Mouse (Mus musculus): Measurements from ENCODE around the gene Rfesd. TPM values are rescaled to one million over a fixed set of nuclear protein-coding genes. Genes with fewer than 3 reads are reported as not detected.

The Rfesd gene
- polyA plus RNA-seq (2014; fragmentation: Nextera tagmentation; extraction: Ambion mirVana): 24.6 and 28.8 TPM in 2 replicates

- Histone ChIP-seq H3K4me2 (peak within 1 kb of the TSS; percentile 77), H3K9ac (ENCODE audit: low read depth, low read length) (peak within 1 kb of the TSS; percentile 94), H3K4me1 (ENCODE audit: control insufficient read depth, insufficient read depth, low read length) (peaks cover 3% of the 10 kb centered on the region), H3K36me3 (ENCODE audit: control insufficient read depth, insufficient read depth, low read length) (no peaks in the 10 kb centered on the region), H3K4me3 (ENCODE audit: low read depth, low read length) (peak within 1 kb of the TSS; percentile 77), H3K9me3 (replicated peaks; ENCODE audit: control insufficient read depth, low read length) (no peaks in the 10 kb centered on the region), H3K27me3 (ENCODE audit: control insufficient read depth, insufficient read depth, low read length) (no peaks in the 10 kb centered on the region), H3K27ac (ENCODE audit: low read depth, low read length) (peak within 1 kb of the TSS; percentile 94)
- 1% methylated on average over 50 of the region's 50 CpGs for WGBS (ENCODE audit: insufficient replicate concordance)
- ATAC-seq (replicated peaks; ENCODE audit: insufficient number of reproducible peaks, low FRiP score, low TSS enrichment): peak; percentile 99
These were observed at the start of gene Rfesd for GRCm38 (mm10) chr13:76017974-76018843. Rfesd (minus strand) TSS chr13:76018719.

- Histone ChIP-seq H3K27me3 (ENCODE audit: control insufficient read depth, insufficient read depth, low read length) (no peaks in the 10 kb centered on the region), H3K9ac (ENCODE audit: low read depth, low read length) (no peak overlapping the region), H3K4me3 (ENCODE audit: low read depth, low read length) (no peak overlapping the region), H3K4me2 (no peak overlapping the region), H3K9me3 (replicated peaks; ENCODE audit: control insufficient read depth, low read length) (no peaks in the 10 kb centered on the region), H3K27ac (ENCODE audit: low read depth, low read length) (no peak overlapping the region), H3K36me3 (ENCODE audit: control insufficient read depth, insufficient read depth, low read length) (no peaks in the 10 kb centered on the region), H3K4me1 (ENCODE audit: control insufficient read depth, insufficient read depth, low read length) (no peaks in the 10 kb centered on the region)
- 78% methylated on average over 13 of the region's 13 CpGs for WGBS (ENCODE audit: insufficient replicate concordance)
- ATAC-seq (replicated peaks; ENCODE audit: insufficient number of reproducible peaks, low FRiP score, low TSS enrichment): no peak
These were observed 45.9 kb upstream of the Rfesd start for GRCm38 (mm10) chr13:76064363-76064945.

- H3K9ac ChIP-seq (ENCODE audit: low read depth, low read length): no peak overlapping the region
- H3K4me2 ChIP-seq: no peak overlapping the region
- 90% methylated on average over 4 of the region's 4 CpGs for WGBS (ENCODE audit: insufficient replicate concordance)
- ATAC-seq (replicated peaks; ENCODE audit: insufficient number of reproducible peaks, low FRiP score, low TSS enrichment): no peak
- H3K36me3 ChIP-seq (ENCODE audit: control insufficient read depth, insufficient read depth, low read length): no peaks in the 10 kb centered on the region
- H3K9me3 ChIP-seq (replicated peaks; ENCODE audit: control insufficient read depth, low read length): no peaks in the 10 kb centered on the region
- no peak overlapping the region for H3K27ac ChIP-seq (ENCODE audit: low read depth, low read length)
- H3K4me3 ChIP-seq (ENCODE audit: low read depth, low read length): no peak overlapping the region
- H3K27me3 ChIP-seq (ENCODE audit: control insufficient read depth, insufficient read depth, low read length): no peaks in the 10 kb centered on the region
- no peaks in the 10 kb centered on the region for H3K4me1 ChIP-seq (ENCODE audit: control insufficient read depth, insufficient read depth, low read length)
These were observed 45.0 kb upstream of the Rfesd start for GRCm38 (mm10) chr13:76063548-76063947.

DNA sequence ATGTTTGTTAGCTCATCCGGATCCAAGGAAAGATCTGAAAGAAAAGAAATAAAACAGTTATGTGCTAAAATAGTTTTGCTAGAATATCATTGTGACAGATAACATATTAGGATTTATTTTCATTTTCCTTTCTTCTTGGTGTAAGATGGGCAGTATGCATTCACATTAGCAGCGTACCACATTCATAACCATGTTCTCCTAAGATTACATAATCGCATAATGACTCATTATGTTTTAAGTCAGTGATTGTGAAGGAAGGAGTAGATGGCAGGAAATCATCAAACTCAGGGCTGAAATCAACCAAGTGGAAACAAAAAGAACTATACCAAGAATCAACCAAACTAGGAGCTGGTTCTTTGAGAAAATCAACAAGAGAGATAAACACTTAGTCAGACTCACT, 44.0 kb upstream of the Rfesd start:
- 88% methylated on average over 3 of the region's 3 CpGs for WGBS (ENCODE audit: insufficient replicate concordance)
- Histone ChIP-seq H3K27ac (ENCODE audit: low read depth, low read length) (no peak overlapping the region), H3K4me1 (ENCODE audit: control insufficient read depth, insufficient read depth, low read length) (no peaks in the 10 kb centered on the region), H3K9me3 (replicated peaks; ENCODE audit: control insufficient read depth, low read length) (no peaks in the 10 kb centered on the region), H3K4me3 (ENCODE audit: low read depth, low read length) (no peak overlapping the region), H3K4me2 (no peak overlapping the region), H3K9ac (ENCODE audit: low read depth, low read length) (no peak overlapping the region), H3K36me3 (ENCODE audit: control insufficient read depth, insufficient read depth, low read length) (no peaks in the 10 kb centered on the region), H3K27me3 (ENCODE audit: control insufficient read depth, insufficient read depth, low read length) (peaks cover 5% of the 10 kb centered on the region)
- ATAC-seq (replicated peaks; ENCODE audit: insufficient number of reproducible peaks, low FRiP score, low TSS enrichment): no peak

DNA sequence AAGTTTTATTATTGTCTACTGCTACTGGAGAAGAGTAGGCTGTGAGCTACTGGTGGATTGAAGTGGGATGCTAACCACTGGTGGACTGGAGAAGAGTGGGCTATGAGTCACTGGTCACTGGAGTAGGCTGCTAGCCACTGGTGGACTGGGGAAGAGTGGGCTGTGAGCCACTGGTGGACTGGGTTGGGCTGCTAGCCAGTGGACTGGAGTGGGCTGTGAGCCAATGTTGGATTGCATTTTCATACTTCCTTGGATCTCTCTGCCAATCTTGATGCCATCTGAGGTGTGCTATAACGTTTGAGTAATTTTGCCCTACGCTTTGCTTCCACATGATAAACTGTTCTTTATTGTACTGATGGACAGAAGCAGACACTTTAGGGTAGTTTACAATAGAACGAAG, 43.6 kb upstream of the Rfesd start:
- WGBS (ENCODE audit: insufficient replicate concordance): 76% methylated on average over 3 of the region's 3 CpGs
- no peaks in the 10 kb centered on the region for H3K36me3 ChIP-seq (ENCODE audit: control insufficient read depth, insufficient read depth, low read length)
- no peak for ATAC-seq (replicated peaks; ENCODE audit: insufficient number of reproducible peaks, low FRiP score, low TSS enrichment)

DNA sequence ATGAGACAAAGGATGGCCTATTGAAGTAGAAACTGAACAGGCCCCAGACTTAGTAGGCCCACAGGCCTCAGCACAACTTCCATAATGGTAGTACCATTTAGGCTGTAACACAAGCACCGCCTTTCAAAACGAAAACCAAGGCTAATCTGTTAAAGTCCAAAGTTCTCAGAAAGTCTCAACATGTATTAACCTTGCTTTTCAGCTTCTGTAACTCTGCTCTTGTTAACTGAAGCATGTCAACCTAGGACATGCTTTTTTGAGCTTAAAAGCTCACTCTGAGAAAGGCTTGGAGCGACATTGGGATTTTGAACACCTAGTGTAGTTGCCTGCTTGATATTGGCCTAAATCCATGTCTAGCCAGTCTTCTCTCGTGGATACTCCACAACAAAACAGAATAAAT, 41.1 kb upstream of the Rfesd start:
- ATAC-seq (replicated peaks; ENCODE audit: insufficient number of reproducible peaks, low FRiP score, low TSS enrichment): no peak
- Histone ChIP-seq H3K4me2 (no peak overlapping the region), H3K9me3 (replicated peaks; ENCODE audit: control insufficient read depth, low read length) (no peaks in the 10 kb centered on the region), H3K4me1 (ENCODE audit: control insufficient read depth, insufficient read depth, low read length) (peaks cover 4% of the 10 kb centered on the region; the same call in 1 of the 2 replicates), H3K36me3 (ENCODE audit: control insufficient read depth, insufficient read depth, low read length) (no peaks in the 10 kb centered on the region), H3K9ac (ENCODE audit: low read depth, low read length) (no peak overlapping the region), H3K27me3 (ENCODE audit: control insufficient read depth, insufficient read depth, low read length) (peaks cover 32% of the 10 kb centered on the region), H3K4me3 (ENCODE audit: low read depth, low read length) (no peak overlapping the region), H3K27ac (ENCODE audit: low read depth, low read length) (no peak overlapping the region)
- WGBS (ENCODE audit: insufficient replicate concordance): 92% methylated on average over 4 of the region's 4 CpGs

More for the DNA sequence above, 43.6 kb upstream of the Rfesd start:
- H3K9ac ChIP-seq (ENCODE audit: low read depth, low read length): no peak overlapping the region
- H3K4me3 ChIP-seq (ENCODE audit: low read depth, low read length): no peak overlapping the region
- H3K27me3 ChIP-seq (ENCODE audit: control insufficient read depth, insufficient read depth, low read length): peaks cover 10% of the 10 kb centered on the region
- H3K4me2 ChIP-seq: no peak overlapping the region
- no peaks in the 10 kb centered on the region for H3K4me1 ChIP-seq (ENCODE audit: control insufficient read depth, insufficient read depth, low read length)
- H3K27ac ChIP-seq (ENCODE audit: low read depth, low read length): no peak overlapping the region
- H3K9me3 ChIP-seq (replicated peaks; ENCODE audit: control insufficient read depth, low read length): no peaks in the 10 kb centered on the region

- no peaks in the 10 kb centered on the region for H3K9me3 ChIP-seq (replicated peaks; ENCODE audit: control insufficient read depth, low read length)
- H3K4me2 ChIP-seq: no peak overlapping the region; the same call in 1 of the 2 replicates
- no peak overlapping the region for H3K27ac ChIP-seq (ENCODE audit: low read depth, low read length)
- H3K36me3 ChIP-seq (ENCODE audit: control insufficient read depth, insufficient read depth, low read length): no peaks in the 10 kb centered on the region
- H3K9ac ChIP-seq (ENCODE audit: low read depth, low read length): no peak overlapping the region
- H3K4me3 ChIP-seq (ENCODE audit: low read depth, low read length): no peak overlapping the region
- 70% methylated on average over 10 of the region's 10 CpGs for WGBS (ENCODE audit: insufficient replicate concordance)
- peaks cover 4% of the 10 kb centered on the region; the same call in 1 of the 2 replicates for H3K4me1 ChIP-seq (ENCODE audit: control insufficient read depth, insufficient read depth, low read length)
- peaks cover 44% of the 10 kb centered on the region for H3K27me3 ChIP-seq (ENCODE audit: control insufficient read depth, insufficient read depth, low read length)
- no peak for ATAC-seq (replicated peaks; ENCODE audit: insufficient number of reproducible peaks, low FRiP score, low TSS enrichment)
These were observed 38.9 kb upstream of the Rfesd start for GRCm38 (mm10) chr13:76057267-76058069.

DNA sequence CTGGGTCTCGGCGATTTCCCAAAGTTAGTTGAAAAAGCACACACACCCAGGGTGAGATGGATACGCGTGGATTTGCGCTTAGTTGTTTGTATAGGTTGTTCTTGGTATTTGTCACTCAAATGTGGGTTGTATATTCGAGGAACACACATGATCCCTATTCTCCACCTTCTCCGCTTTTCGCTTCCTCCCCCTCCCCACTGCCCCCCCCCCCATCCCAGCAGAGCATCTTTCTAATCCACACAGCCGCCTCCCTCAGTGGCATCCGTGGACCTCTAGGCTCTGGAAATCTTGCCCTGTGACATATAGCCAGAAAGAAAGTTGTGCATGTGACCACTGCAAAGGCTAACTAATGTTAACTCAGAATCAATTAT, 38.4 kb upstream of the Rfesd start, which contains the start of gene Gpr150:
Gene Gpr150, minus strand, starts transcription at position 101 of the 371 bp plus-strand sequence.
- Histone ChIP-seq H3K4me2 (peak within 1 kb of the TSS; percentile 92), H3K27ac (ENCODE audit: low read depth, low read length) (no peak within 1 kb of the TSS), H3K4me1 (ENCODE audit: control insufficient read depth, insufficient read depth, low read length) (peaks cover 4% of the 10 kb centered on the region; the same call in 1 of the 2 replicates), H3K9ac (ENCODE audit: low read depth, low read length) (peak within 1 kb of the TSS; percentile 48), H3K4me3 (ENCODE audit: low read depth, low read length) (peak within 1 kb of the TSS; percentile 46), H3K27me3 (ENCODE audit: control insufficient read depth, insufficient read depth, low read length) (peaks cover 44% of the 10 kb centered on the region), H3K36me3 (ENCODE audit: control insufficient read depth, insufficient read depth, low read length) (no peaks in the 10 kb centered on the region), H3K9me3 (replicated peaks; ENCODE audit: control insufficient read depth, low read length) (no peaks in the 10 kb centered on the region)
- 17% methylated on average over 10 of the region's 10 CpGs for WGBS (ENCODE audit: insufficient replicate concordance)
- no peak for ATAC-seq (replicated peaks; ENCODE audit: insufficient number of reproducible peaks, low FRiP score, low TSS enrichment)
